Mouse (Mus musculus): ENCODE data around the gene Podn.

DNA sequence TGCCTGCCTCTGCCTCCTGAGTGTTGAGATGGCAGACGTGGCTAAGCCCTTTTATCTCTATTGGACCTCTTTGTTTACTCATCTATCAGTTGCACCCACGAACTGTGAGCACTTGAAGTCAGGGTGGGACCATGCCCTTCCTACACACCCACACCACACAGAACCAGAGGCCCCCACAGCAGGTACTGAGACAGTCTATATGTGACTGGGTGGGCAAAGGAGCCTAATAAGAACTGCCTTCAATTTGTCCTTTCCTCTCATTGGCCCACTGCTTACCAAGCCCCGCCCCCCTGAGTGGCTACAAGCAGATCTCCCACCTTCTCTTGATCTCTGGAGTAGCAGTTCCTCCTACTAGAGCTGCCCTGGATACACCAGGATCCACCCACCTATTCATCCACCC, 70.1 kb downstream of the Podn start:
- TF ChIP-seq POLR2A (IDR thresholded peaks at IDR 0.05; ENCODE audit: low read depth, low read length), result no peak
- no peak for TF ChIP-seq CTCF (IDR thresholded peaks at IDR 0.05; ENCODE audit: extremely low read depth, insufficient read length, insufficient replicate concordance, low read depth, low read length)
